Mouse (Mus musculus) MEL (cell line): ENCODE measurements around the gene Slc5a6. TPM values are rescaled to one million over a fixed set of nuclear protein-coding genes. Genes with fewer than 3 reads are reported as not detected.

ENCODE experiments used
- DNase-seq: peaks from one replicate; pipeline ENCODE4 v3.0.0; 2011; ENCODE audit warnings: low read depth, low spot score
- H3K27ac ChIP-seq: 2 replicates; pipeline ENCODE4 v1.5.1; 2012; ENCODE audit warnings: low read depth, mild to moderate bottlenecking, control low read depth, low read length, moderate library complexity; ENCODE audit not compliant: control insufficient read depth
- H3K27me3 ChIP-seq, 2 experiments: fragments of 150-350 bp in 1 of 2; sonication (generic) in 1 of 2; 2 replicates each; pipeline ENCODE4 v1.6.1; 2012; ENCODE audit warnings: low read length in 2 of 2, mild to moderate bottlenecking in 2 of 2, improper control_type of control experiment in 1 of 2, moderate library complexity in 1 of 2; ENCODE audit not compliant: insufficient read depth in 2 of 2, control insufficient read depth in 1 of 2
- H3K36me3 ChIP-seq, 2 experiments: 2 replicates each; pipeline ENCODE4 v1.6.1; 2012 to 2014; ENCODE audit warnings: low read length in 2 of 2, improper control_type of control experiment in 1 of 2, inconsistent platforms in 1 of 2, mild to moderate bottlenecking in 1 of 2; ENCODE audit not compliant: insufficient read depth in 2 of 2, control insufficient read depth in 1 of 2
- H3K4me1 ChIP-seq, 2 experiments: fragments of 150-350 bp in 1 of 2; sonication (generic) in 1 of 2; 2 replicates each; pipeline ENCODE4 v1.6.1; 2012; ENCODE audit warnings: low read length in 2 of 2, improper control_type of control experiment in 1 of 2, mild to moderate bottlenecking in 1 of 2; ENCODE audit not compliant: insufficient read depth in 2 of 2, control insufficient read depth in 1 of 2
- H3K4me3 ChIP-seq, 2 experiments: fragments of 150-350 bp in 1 of 2; sonication (generic) in 1 of 2; 2 replicates each; pipeline ENCODE4 v1.5.1; 2012; ENCODE audit warnings: low read depth in 2 of 2, low read length in 2 of 2, mild to moderate bottlenecking in 2 of 2, moderate library complexity in 2 of 2, control low read depth in 1 of 2, improper control_type of control experiment in 1 of 2; ENCODE audit not compliant: control insufficient read depth in 1 of 2, insufficient read depth in 1 of 2
- H3K79me2 ChIP-seq: 2 replicates; pipeline ENCODE4 v1.6.1; 2012; ENCODE audit warnings: mild to moderate bottlenecking, low read length, moderate library complexity; ENCODE audit not compliant: control insufficient read depth, poor library complexity, insufficient read depth
- H3K9ac ChIP-seq: 2 replicates; pipeline ENCODE4 v1.6.1; 2012; ENCODE audit warnings: low read depth, mild to moderate bottlenecking, control low read depth, low read length, moderate library complexity; ENCODE audit not compliant: control insufficient read depth, poor library complexity, severe bottlenecking
- H3K9me3 ChIP-seq: fragments of 150-350 bp; sonication (generic); replicated peaks from 2 replicates; pipeline ENCODE4 v1.6.1; 2012; ENCODE audit warnings: mild to moderate bottlenecking, low read length, improper control_type of control experiment, moderate library complexity; ENCODE audit not compliant: insufficient read depth
- BHLHE40 ChIP-seq: IDR thresholded peaks from 2 replicates; pipeline ENCODE4 v1.6.1; 2012; ENCODE audit warnings: low read depth, mild to moderate bottlenecking, inconsistent platforms, low read length, improper control_type of control experiment, borderline replicate concordance
- CHD1 ChIP-seq: IDR thresholded peaks from 2 replicates; pipeline ENCODE4 v1.6.1; 2012; ENCODE audit warnings: low read depth, mild to moderate bottlenecking, inconsistent platforms, low read length, improper control_type of control experiment
- CTCF ChIP-seq, 3 experiments: IDR thresholded peaks in 2 of 3; conservative IDR thresholded peaks in 1 of 3; 2 replicates each; pipeline ENCODE4 v1.5.1; 2011 to 2012; ENCODE audit warnings: low read length in 3 of 3, low read depth in 2 of 3, mild to moderate bottlenecking in 2 of 3, improper control_type of control experiment in 1 of 3, inconsistent platforms in 1 of 3, mixed read lengths in 1 of 3, moderate library complexity in 1 of 3; ENCODE audit not compliant: control insufficient read depth in 1 of 3, insufficient read depth in 1 of 3, poor library complexity in 1 of 3, severe bottlenecking in 1 of 3
- E2F4 ChIP-seq: IDR thresholded peaks from 2 replicates; pipeline ENCODE4 v1.6.1; 2011; ENCODE audit warnings: low read depth, low read length, improper control_type of control experiment, borderline replicate concordance
- EP300 ChIP-seq, 2 experiments: IDR thresholded peaks; 2 replicates each; pipeline ENCODE4 v1.6.1; 2011; ENCODE audit warnings: improper control_type of control experiment in 2 of 2, low read length in 2 of 2, low read depth in 1 of 2, mild to moderate bottlenecking in 1 of 2
- ETS1 ChIP-seq: IDR thresholded peaks from 2 replicates; pipeline ENCODE4 v1.6.1; 2012; ENCODE audit warnings: low read depth, mild to moderate bottlenecking, inconsistent platforms, low read length, improper control_type of control experiment, moderate library complexity
- GATA1 ChIP-seq: IDR thresholded peaks from 2 replicates; pipeline ENCODE4 v1.6.1; 2011; ENCODE audit warnings: low read depth, low read length, improper control_type of control experiment
- JUND ChIP-seq: IDR thresholded peaks from 2 replicates; pipeline ENCODE4 v1.6.1; 2011; ENCODE audit warnings: low read depth, mild to moderate bottlenecking, improper control_type of control experiment, low read length
- KAT2A ChIP-seq: conservative IDR thresholded peaks from 2 replicates; pipeline ENCODE4 v1.6.1; 2012; ENCODE audit warnings: low read depth, low read length, improper control_type of control experiment, inconsistent platforms
- MAFK ChIP-seq: IDR thresholded peaks from 2 replicates; pipeline ENCODE4 v1.6.1; 2011; ENCODE audit warnings: low read depth, mild to moderate bottlenecking, low read length, improper control_type of control experiment, borderline replicate concordance
- MAX ChIP-seq: IDR thresholded peaks from 2 replicates; pipeline ENCODE4 v1.6.1; 2011; ENCODE audit warnings: low read length, improper control_type of control experiment
- MAZ ChIP-seq: IDR thresholded peaks from 2 replicates; pipeline ENCODE4 v1.6.1; 2012; ENCODE audit warnings: low read depth, mild to moderate bottlenecking, inconsistent platforms, low read length, improper control_type of control experiment
- MEF2A ChIP-seq: IDR thresholded peaks from 2 replicates; pipeline ENCODE4 v1.6.1; 2014; ENCODE audit warnings: low read depth, mild to moderate bottlenecking, inconsistent platforms, low read length, improper control_type of control experiment; ENCODE audit not compliant: poor library complexity, insufficient replicate concordance, severe bottlenecking; ENCODE audit errors: extremely low read depth
- MYB ChIP-seq: IDR thresholded peaks from 2 replicates; pipeline ENCODE4 v1.6.1; 2011; ENCODE audit warnings: mild to moderate bottlenecking, low read depth, low read length, improper control_type of control experiment
- NRF1 ChIP-seq: IDR thresholded peaks from 2 replicates; pipeline ENCODE4 v1.6.1; 2014; ENCODE audit warnings: low read depth, mild to moderate bottlenecking, inconsistent platforms, low read length, improper control_type of control experiment, moderate library complexity; ENCODE audit not compliant: poor library complexity, insufficient read depth, severe bottlenecking
- POLR2AphosphoS5 ChIP-seq: IDR thresholded peaks from 2 replicates; pipeline ENCODE4 v1.6.1; 2012; ENCODE audit warnings: low read depth, borderline replicate concordance, mild to moderate bottlenecking, inconsistent platforms, low read length, moderate library complexity, mixed read lengths
- RAD21 ChIP-seq: IDR thresholded peaks from 2 replicates; pipeline ENCODE4 v1.6.1; 2011; ENCODE audit warnings: mild to moderate bottlenecking, low read depth, low read length, improper control_type of control experiment
- RCOR1 ChIP-seq: IDR thresholded peaks from 2 replicates; pipeline ENCODE4 v1.6.1; 2012; ENCODE audit warnings: low read depth, mild to moderate bottlenecking, inconsistent platforms, low read length, improper control_type of control experiment
- SIN3A ChIP-seq: IDR thresholded peaks from 2 replicates; pipeline ENCODE4 v1.6.1; 2012; ENCODE audit warnings: low read length, improper control_type of control experiment, inconsistent platforms
- SMC3 ChIP-seq: IDR thresholded peaks from 2 replicates; pipeline ENCODE4 v1.6.1; 2011; ENCODE audit warnings: low read depth, low read length, improper control_type of control experiment
- TAL1 ChIP-seq: IDR thresholded peaks from 2 replicates; pipeline ENCODE4 v1.6.1; 2012; ENCODE audit warnings: mild to moderate bottlenecking, inconsistent platforms, low read length, moderate library complexity, mixed read lengths
- TBP ChIP-seq: IDR thresholded peaks from 2 replicates; pipeline ENCODE4 v1.8.0; 2011; ENCODE audit warnings: low read depth, low read length, improper control_type of control experiment
- ZKSCAN1 ChIP-seq: IDR thresholded peaks from 2 replicates; pipeline ENCODE4 v1.6.1; 2012; ENCODE audit warnings: low read depth, mild to moderate bottlenecking, inconsistent platforms, low read length, improper control_type of control experiment, moderate library complexity
- ZNF384 ChIP-seq: IDR thresholded peaks from 2 replicates; pipeline ENCODE4 v1.6.1; 2012; ENCODE audit warnings: low read depth, mild to moderate bottlenecking, inconsistent platforms, low read length, improper control_type of control experiment
- polyA plus RNA-seq, 2 experiments: library from polyadenylated mRNA; stranded (reverse) in 1 of 2; unstranded in 1 of 2; fragments of >175 nt in 1 of 2; fragments of >200 nt in 1 of 2; gene quantifications; 2 replicates each; pipeline versions ENCODE4 v1.2.1 to v1.2.4; 2012; ENCODE audit warnings: low replicate concordance in 2 of 2, low read depth in 1 of 2; ENCODE audit not compliant: insufficient read length in 2 of 2, insufficient read depth in 1 of 2, missing spikeins in 1 of 2
- total RNA-seq: library from RNA; depleted of rRNA; stranded (reverse); fragments of 300-350 nt; gene quantifications from 2 replicates; pipeline ENCODE4 v1.2.3, GENCODE M21; 2012

Gene Slc5a6
- total and polyA plus RNA-seq, 3 experiments, result 34.5 to 41.7 TPM; not detected in 1

- Histone ChIP-seq H3K36me3 (peaks cover 0 to 3% of the 10 kb centered on the region in 2 experiments; a peak in 3 of 4 replicates), H3K9me3 (no peaks in the 10 kb centered on the region), H3K9ac (no peak overlapping the region), H3K4me3 (no peak overlapping the region), H3K79me2 (no peaks in the 10 kb centered on the region), H3K4me1 (peaks cover 0 to 11% of the 10 kb centered on the region in 2 experiments; a peak in 2 of 4 replicates), H3K27me3 (peaks cover 0 to 6% of the 10 kb centered on the region in 2 experiments; a peak in 3 of 4 replicates), H3K27ac (no peak overlapping the region)
- DNase-seq, result no peak
- TF ChIP-seq ZKSCAN1, result no peak
- no peak for TF ChIP-seq MYB
- TF ChIP-seq CTCF (IDR thresholded peaks at IDR 0.05 in 2 of 3, conservative IDR thresholded peaks at IDR 0.05 in 1 of 3; ENCODE audit: control insufficient read depth in 1 of 3, insufficient read depth in 1 of 3, low read depth in 2 of 3, low read length in 3 of 3, poor library complexity in 1 of 3, severe bottlenecking in 1 of 3), result no peak
- TF ChIP-seq TAL1, result no peak
- TF ChIP-seq MAX, result no peak
- no peak for TF ChIP-seq BHLHE40
- no peak for TF ChIP-seq NRF1
- TF ChIP-seq TBP, result no peak
- no peak for TF ChIP-seq KAT2A
- no peak for TF ChIP-seq MAFK
- no peak for TF ChIP-seq MAZ
- no peak for TF ChIP-seq RAD21
These were observed 35.2 kb upstream of the Slc5a6 start for GRCm38 (mm10) chr5:31083949-31084348.

- H3K9ac ChIP-seq, result peak overlapping the region; percentile 52
- peaks cover 0 to 4% of the 10 kb centered on the region in 2 experiments; a peak in 2 of 4 replicates for H3K27me3 ChIP-seq
- no peak overlapping the region; the same call in 1 of the 2 replicates for H3K27ac ChIP-seq
- H3K4me3 ChIP-seq, result peak overlapping the region; percentile 23 to 32; a peak in 3 of 4 replicates
- peaks cover 0 to 3% of the 10 kb centered on the region in 2 experiments; a peak in 3 of 4 replicates for H3K36me3 ChIP-seq
- peak; percentile 66 for DNase-seq
- H3K79me2 ChIP-seq, result no peaks in the 10 kb centered on the region
- H3K9me3 ChIP-seq, result no peaks in the 10 kb centered on the region
- TF ChIP-seq MAFK, result no peak
- no peak for TF ChIP-seq JUND
- TF ChIP-seq CHD1, result no peak
- TF ChIP-seq SIN3A, result no peak
- TF ChIP-seq ETS1, result no peak
- TF ChIP-seq SMC3, result no peak
- no peak for TF ChIP-seq E2F4
- peak; percentile 16; the same call in 1 of the 2 replicates for TF ChIP-seq TAL1
- no peak for TF ChIP-seq RAD21
- no peak for TF ChIP-seq ZNF384
- TF ChIP-seq MAZ, result no peak
- peak; percentile 76 for TF ChIP-seq GATA1
- peak; percentile 22 to 50; a peak in 2 of 4 replicates for TF ChIP-seq EP300 (IDR thresholded peaks at IDR 0.05; ENCODE audit: low read depth in 1 of 2, low read length in 2 of 2)
- TF ChIP-seq POLR2AphosphoS5, result no peak
- TF ChIP-seq CTCF (IDR thresholded peaks at IDR 0.05 in 2 of 3, conservative IDR thresholded peaks at IDR 0.05 in 1 of 3; ENCODE audit: control insufficient read depth in 1 of 3, insufficient read depth in 1 of 3, low read depth in 2 of 3, low read length in 3 of 3, poor library complexity in 1 of 3, severe bottlenecking in 1 of 3), result no peak
- TF ChIP-seq KAT2A, result no peak
- TF ChIP-seq MEF2A, result no peak
- no peak for TF ChIP-seq RCOR1
- TF ChIP-seq TBP, result no peak
- peaks cover 0 to 11% of the 10 kb centered on the region in 2 experiments; a peak in 2 of 4 replicates for H3K4me1 ChIP-seq
These were observed 34.4 kb upstream of the Slc5a6 start for GRCm38 (mm10) chr5:31082935-31083625.
